Mouse (Mus musculus) left cerebral cortex, adult 2 months (tissue): ENCODE data around the gene Ncstn. TPM values are rescaled to one million over a fixed set of nuclear protein-coding genes. Genes with fewer than 3 reads are reported as not detected.

Experiments
- DNase-seq, 2 experiments: peaks; one replicate each; pipeline ENCODE4 v3.0.0; 2021 to 2022; ENCODE audit warnings: low spot score in 2 of 2, mixed read lengths in 1 of 2; ENCODE audit errors: extremely low spot score in 1 of 2
- H3K27ac ChIP-seq: fragments of 200-600 bp; 2 replicates; pipeline ENCODE4 v1.8.1; 2022
- H3K4me3 ChIP-seq: fragments of 200-600 bp; 2 replicates; pipeline ENCODE4 v1.8.1; 2022
- CTCF ChIP-seq: fragments of 200-600 bp; IDR thresholded peaks from 2 replicates; pipeline ENCODE4 v1.8.1; 2022; ENCODE audit warnings: antibody characterized with exemption, mild to moderate bottlenecking, moderate library complexity
- intact Hi-C: fragments of 180-260 bp; cut with DNase I; formaldehyde crosslinking; loops from one replicate; pipeline ENCODE4 v1.15.1; 2025
- long read RNA-seq, 2 experiments: library from polyadenylated mRNA; stranded (forward); transcript quantifications; one replicate each; pipeline ENCODE4 v2.0.0; 2021; ENCODE audit warnings: borderline mapping rate in 2 of 2
- total RNA-seq, 2 experiments: library from RNA; stranded (reverse); gene quantifications; 2 replicates each; pipeline ENCODE4 v1.2.3; 2021

Ncstn gene
- total RNA-seq: 10 to 100 TPM; 61.5 to 65.4 TPM
- long read RNA-seq, experiment 1, transcript Ncstn-201 (17 exons, 2,901 nt): major isoform, 72 of 92 reads
- long read RNA-seq, experiment 1, partial matches to known transcripts: 6 of 92 reads
- long read RNA-seq, experiment 1, other reads (novel, unspliced or antisense): 14 of 92 reads
- long read RNA-seq, experiment 2, transcript Ncstn-201 (17 exons, 2,901 nt): major isoform, 40 of 61 reads
- long read RNA-seq, experiment 2, partial matches to known transcripts: 7 of 61 reads
- long read RNA-seq, experiment 2, other reads (novel, unspliced or antisense): 13 of 61 reads

GRCm38 (mm10) chr1:172082101-172082898 is at the start of gene Ncstn, which contains the start of gene Copa:
Ncstn (minus strand) TSS chr1:172082795.
Copa (plus strand) TSS chr1:172082529.
- TF ChIP-seq CTCF: peak; percentile 31
- intact Hi-C loops: no loop called here
- peak; percentile 90 to 91 for DNase-seq
- H3K4me3 ChIP-seq: peak within 1 kb of the TSS; percentile 91
- peak within 1 kb of the TSS; percentile 99 for H3K27ac ChIP-seq

DNA sequence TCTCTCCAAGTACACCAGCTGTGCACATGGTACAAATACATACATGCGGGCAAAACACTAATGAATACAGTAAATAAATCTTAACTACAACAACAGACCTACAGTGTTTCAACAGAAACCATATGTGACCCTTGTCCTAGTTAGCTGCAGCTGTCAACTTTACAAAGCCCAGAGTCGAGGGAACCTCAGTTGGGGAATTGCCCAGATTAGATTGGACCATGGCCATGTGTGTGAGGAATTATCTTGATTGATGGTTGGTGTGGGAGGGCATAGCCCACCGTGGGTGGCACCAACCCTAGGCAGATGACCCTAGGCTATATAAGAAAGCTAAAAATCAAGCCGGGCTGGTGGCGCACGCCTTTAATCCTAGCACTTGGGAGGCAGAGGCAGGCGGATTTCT is 49.7 kb upstream of the Ncstn start:
- no peak for TF ChIP-seq CTCF
- Histone ChIP-seq H3K27ac (no peak overlapping the region), H3K4me3 (no peak overlapping the region)
- no peak for DNase-seq
- intact Hi-C loops: no loop called here

- no peak for TF ChIP-seq CTCF
- no peak for DNase-seq
- intact Hi-C loops: loop anchor here (5.0 kb wide), 1 partner anchor 82 kb away; no protein-coding TSS in a partner anchor
- H3K27ac ChIP-seq: no peak overlapping the region
- H3K4me3 ChIP-seq: no peak overlapping the region
Observed at GRCm38 (mm10) chr1:172129780-172130179, 47.2 kb upstream of the Ncstn start.

DNA sequence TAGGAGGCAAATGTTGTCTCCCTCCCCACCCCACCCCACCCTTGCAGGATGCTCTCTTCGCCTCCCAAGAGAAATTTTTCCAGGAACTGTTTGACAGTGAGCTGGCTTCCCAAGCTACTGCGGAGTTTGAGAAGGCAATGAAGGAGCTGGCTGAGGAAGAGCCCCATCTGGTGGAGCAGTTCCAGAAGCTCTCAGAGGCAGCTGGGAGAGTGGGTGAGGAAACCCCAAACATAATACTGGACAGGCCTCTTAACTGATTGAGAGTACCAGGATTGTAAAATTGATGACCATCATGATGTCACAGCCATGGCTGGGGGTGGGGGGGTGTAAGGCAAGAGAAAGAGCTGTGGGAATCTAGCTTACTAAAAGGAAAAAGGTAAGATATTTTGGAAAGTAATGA is 46.5 kb upstream of the Ncstn start:
- DNase-seq: no peak
- intact Hi-C loops: loop anchor here (5.0 kb wide), 1 partner anchor 82 kb away; no protein-coding TSS in a partner anchor
- Histone ChIP-seq H3K27ac (no peak overlapping the region), H3K4me3 (no peak overlapping the region)
- TF ChIP-seq CTCF: peak; percentile 57

DNA sequence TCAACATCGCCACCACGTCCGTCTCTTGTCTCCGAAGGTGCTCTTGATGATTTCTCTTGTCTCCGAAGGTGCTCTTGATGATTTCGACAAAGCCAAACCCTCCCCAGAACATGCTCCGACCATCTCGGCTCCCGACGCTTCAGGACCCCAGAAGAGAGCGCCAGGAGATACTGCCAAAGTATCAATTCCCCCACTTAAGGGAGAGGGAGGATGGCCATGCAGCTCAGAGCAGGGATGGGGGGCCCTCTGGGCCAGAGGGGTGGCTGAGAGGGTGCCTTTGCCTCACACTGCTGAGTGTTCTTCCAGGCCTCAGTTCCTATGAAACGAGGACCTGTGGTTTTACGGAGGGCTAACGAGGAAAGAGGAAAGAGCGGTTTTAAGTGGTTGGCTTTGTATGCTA is 46.0 kb upstream of the Ncstn start:
- no peak for TF ChIP-seq CTCF
- DNase-seq: no peak
- Histone ChIP-seq H3K4me3 (no peak overlapping the region), H3K27ac (no peak overlapping the region)
- intact Hi-C loops: loop anchor here (5.0 kb wide), 1 partner anchor 81 kb away; no protein-coding TSS in a partner anchor

DNA sequence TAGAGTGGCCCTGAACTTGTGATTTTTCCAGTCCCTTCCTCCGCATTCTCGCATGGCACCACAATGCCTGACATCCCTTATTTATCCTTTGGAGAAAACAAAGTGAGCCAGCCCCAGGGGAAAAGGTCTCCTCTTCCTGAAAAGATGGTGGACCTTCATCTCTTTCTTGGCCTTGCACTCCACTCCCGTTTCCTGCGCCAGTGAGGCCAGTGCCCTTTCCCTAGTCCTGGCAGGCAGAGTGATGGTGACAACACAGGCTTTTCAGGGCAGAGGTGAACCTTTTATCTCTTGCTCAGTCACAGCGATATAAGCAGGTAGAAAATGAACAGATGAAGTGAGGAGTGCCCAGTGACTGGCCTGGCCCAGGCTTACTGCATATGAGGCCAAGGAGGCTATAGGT is 44.9 kb upstream of the Ncstn start:
- no peak for DNase-seq
- Histone ChIP-seq H3K4me3 (peak overlapping the region; percentile 94), H3K27ac (no peak overlapping the region)
- intact Hi-C loops: loop anchor here (5.0 kb wide), 1 partner anchor 80 kb away; no protein-coding TSS in a partner anchor
- no peak for TF ChIP-seq CTCF

DNA sequence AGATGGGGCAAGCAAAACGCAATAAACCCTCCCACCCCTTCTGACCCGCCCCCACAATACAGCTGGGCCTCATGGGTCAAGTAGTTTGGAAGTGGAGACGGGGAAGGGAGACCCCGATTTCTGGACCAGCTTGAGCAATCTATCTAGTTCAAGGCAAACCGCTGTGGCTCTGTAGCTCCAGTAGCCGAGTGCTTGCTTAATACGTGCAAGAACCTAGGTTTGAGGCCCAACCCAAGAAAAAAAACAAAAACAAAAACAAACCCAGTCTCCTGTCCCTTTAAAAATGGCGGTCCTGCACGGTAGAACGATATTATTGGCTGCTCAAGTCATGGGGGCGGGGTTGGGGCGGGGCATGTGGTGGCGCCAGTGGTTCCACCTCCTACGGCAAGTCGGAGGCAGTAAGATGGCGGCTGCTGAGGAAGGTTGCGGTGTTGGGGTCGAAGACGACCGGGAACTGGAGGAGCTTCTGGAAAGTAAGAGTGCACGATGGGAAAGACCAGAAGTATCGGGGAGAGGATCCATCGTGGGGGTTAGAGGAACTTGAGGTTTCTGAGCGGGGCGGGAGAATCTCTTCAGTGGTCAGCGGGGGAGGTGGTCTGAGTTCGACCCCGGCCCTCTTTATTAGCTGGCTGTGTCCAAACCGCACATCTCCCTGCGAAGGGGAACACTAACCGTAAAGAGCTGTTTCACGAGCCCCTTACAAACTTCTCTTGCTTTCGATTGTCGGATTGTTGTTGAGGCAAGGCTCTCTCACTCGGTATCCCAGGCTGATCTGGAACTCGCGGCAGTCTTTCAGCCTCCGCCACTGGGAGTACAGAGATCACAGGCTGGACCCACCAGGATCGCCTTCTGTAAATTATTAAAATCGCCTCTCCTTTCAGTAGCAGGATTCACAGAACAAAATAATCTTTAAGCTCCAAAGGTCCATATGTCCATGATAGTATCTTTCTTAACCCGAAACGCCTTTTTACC is 44.1 kb upstream of the Ncstn start, which contains the start of gene Pex19:
TSS of gene Pex19 (plus strand) at position 380 of the 972 bp plus-strand sequence.
- Histone ChIP-seq H3K4me3 (peak within 1 kb of the TSS; percentile 94), H3K27ac (peak within 1 kb of the TSS; percentile 77)
- intact Hi-C loops: loop anchor here (5.0 kb wide), 1 partner anchor 79 kb away; no protein-coding TSS in a partner anchor
- peak; percentile 75 to 77 for DNase-seq
- no peak for TF ChIP-seq CTCF

DNA sequence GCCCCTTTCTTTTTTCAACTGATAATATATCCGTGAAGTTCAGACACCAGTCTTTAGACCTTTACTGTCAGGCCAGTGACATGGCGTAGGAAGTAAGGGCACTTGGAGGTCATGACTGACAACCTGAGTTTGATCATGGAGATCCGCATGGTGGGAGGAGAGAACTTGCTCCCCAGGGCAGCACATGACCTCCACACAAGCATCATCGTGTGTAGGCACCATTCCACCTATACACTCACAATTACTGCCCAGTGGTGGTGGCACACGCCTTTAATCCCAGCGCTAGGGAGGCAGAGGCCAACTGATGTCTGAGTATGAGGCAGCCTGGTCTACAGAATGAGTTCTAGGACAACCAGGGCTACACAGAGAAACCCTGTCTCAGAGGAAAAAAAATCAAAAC is 42.0 kb upstream of the Ncstn start:
- Histone ChIP-seq H3K4me3 (no peak overlapping the region), H3K27ac (no peak overlapping the region)
- intact Hi-C loops: no loop called here
- no peak for TF ChIP-seq CTCF
- DNase-seq: no peak

- no peak overlapping the region for H3K4me3 ChIP-seq
- no peak for DNase-seq
- H3K27ac ChIP-seq: no peak overlapping the region
- no peak for TF ChIP-seq CTCF
- intact Hi-C loops: no loop called here
Observed at GRCm38 (mm10) chr1:172122671-172123070, 40.1 kb upstream of the Ncstn start.

GRCm38 (mm10) chr1:172119720-172120119 is 37.1 kb upstream of the Ncstn start:
- DNase-seq: peak in 1 of 2 experiments; percentile 20
- H3K27ac ChIP-seq: no peak overlapping the region
- no peak overlapping the region for H3K4me3 ChIP-seq
- peak; percentile 81 for TF ChIP-seq CTCF
- intact Hi-C loops: no loop called here

- TF ChIP-seq CTCF: no peak
- no peak overlapping the region for H3K4me3 ChIP-seq
- H3K27ac ChIP-seq: no peak overlapping the region
- intact Hi-C loops: no loop called here
- DNase-seq: no peak
Observed at GRCm38 (mm10) chr1:172119100-172119499, 36.5 kb upstream of the Ncstn start.
